Mouse (Mus musculus) limb, embryonic 14.5 days (tissue): ENCODE measurements at regions not wholly inside any gene's neighbourhood (a gene's known extent, or its start where the extent isn't known, plus 50 kb on each side); places are given as distances from the start of the nearest gene placed in this dataset.

Experiments used
- ATAC-seq: fragments of 200-750 bp; cut with Nextera tagmentation; 2 replicates; pipeline ENCODE4 v1.8.0; 2017; ENCODE audit warnings: low read depth, moderate number of reproducible peaks, moderate TSS enrichment; ENCODE audit not compliant: low FRiP score
- DNase-seq: peaks from one replicate; pipeline ENCODE4 v3.0.0-alpha.2; 2015; ENCODE audit warnings: low spot score
- H3K27ac ChIP-seq: fragments of 300-500 bp; sonication (generic); replicated peaks from 2 replicates; pipeline ENCODE4 v1.5.1; 2014; ENCODE audit warnings: low read depth, mild to moderate bottlenecking, low read length, moderate library complexity, mixed read lengths
- H3K27me3 ChIP-seq: fragments of 300-500 bp; sonication (generic); 2 replicates; pipeline ENCODE4 v1.6.1; 2014; ENCODE audit warnings: low read length, mixed read lengths; ENCODE audit not compliant: control insufficient read depth, insufficient read depth
- H3K36me3 ChIP-seq: fragments of 300-500 bp; sonication (generic); 2 replicates; pipeline ENCODE4 v1.6.1; 2014; ENCODE audit warnings: mild to moderate bottlenecking, low read length, moderate library complexity, mixed read lengths; ENCODE audit not compliant: control insufficient read depth, insufficient read depth
- H3K4me1 ChIP-seq: fragments of 300-500 bp; sonication (generic); 2 replicates; pipeline ENCODE4 v1.6.1; 2014; ENCODE audit warnings: antibody characterized with exemption, low read length, mixed read lengths; ENCODE audit not compliant: control insufficient read depth, insufficient read depth
- H3K4me2 ChIP-seq: fragments of 300-500 bp; sonication (generic); replicated peaks from 2 replicates; pipeline ENCODE4 v1.6.1; 2014; ENCODE audit warnings: low read depth, mild to moderate bottlenecking, low read length, moderate library complexity; ENCODE audit not compliant: severe bottlenecking
- H3K4me3 ChIP-seq: fragments of 300-500 bp; sonication (generic); replicated peaks from 2 replicates; pipeline ENCODE4 v1.5.1; 2014; ENCODE audit warnings: low read length
- H3K9ac ChIP-seq: fragments of 300-500 bp; sonication (generic); 2 replicates; pipeline ENCODE4 v1.6.1; 2014; ENCODE audit warnings: mild to moderate bottlenecking, low read depth, low read length, moderate library complexity; ENCODE audit not compliant: severe bottlenecking
- H3K9me3 ChIP-seq: fragments of 300-500 bp; sonication (generic); 2 replicates; pipeline ENCODE4 v1.6.1; 2016; ENCODE audit warnings: low read length; ENCODE audit not compliant: control insufficient read depth
- POLR2A ChIP-seq: fragments of 200-500 bp; IDR thresholded peaks from 2 replicates; pipeline ENCODE4 v1.8.0; 2012; ENCODE audit warnings: inconsistent platforms, mild to moderate bottlenecking, moderate library complexity, borderline replicate concordance; ENCODE audit not compliant: insufficient read depth, insufficient read length; ENCODE audit errors: extremely low read depth
- WGBS: fragments of 180-500 bp; shearing (Covaris S2); extraction: QIAGEN DNeasy Blood & Tissue Kit; methylation state at CpG from one replicate; pipeline ENCODE4 v1.1.7; 2014; 5-methylcytosine and 5-hydroxymethylcytosine counted together

DNA sequence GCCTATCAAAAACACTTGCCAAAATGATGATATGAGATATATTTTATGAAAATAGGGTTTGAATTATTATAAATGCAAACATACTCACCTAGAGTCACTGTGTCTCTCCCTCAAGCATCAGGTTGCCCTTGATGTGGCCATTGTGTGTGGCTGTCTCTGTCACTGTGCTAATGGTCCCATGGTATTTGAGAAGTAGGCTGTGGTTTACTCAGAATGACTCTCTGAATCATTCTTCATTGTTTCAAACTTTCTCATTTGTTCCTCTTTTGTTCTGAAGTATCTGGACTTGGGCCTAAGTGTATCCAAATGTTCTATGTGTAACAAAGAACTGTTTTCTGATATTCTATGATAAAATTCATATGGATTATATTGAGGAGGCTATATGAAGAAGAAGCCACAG, 487.4 kb upstream of the Vrk2 start:
- Histone ChIP-seq H3K4me3 (no peak overlapping the region), H3K4me2 (no peak overlapping the region), H3K27ac (no peak overlapping the region), H3K9me3 (no peaks in the 10 kb centered on the region), H3K36me3 (no peaks in the 10 kb centered on the region), H3K27me3 (no peaks in the 10 kb centered on the region), H3K9ac (no peak overlapping the region), H3K4me1 (no peaks in the 10 kb centered on the region)
- DNase-seq (no peak), ATAC-seq (no peak)
- TF ChIP-seq POLR2A = no peak

DNA sequence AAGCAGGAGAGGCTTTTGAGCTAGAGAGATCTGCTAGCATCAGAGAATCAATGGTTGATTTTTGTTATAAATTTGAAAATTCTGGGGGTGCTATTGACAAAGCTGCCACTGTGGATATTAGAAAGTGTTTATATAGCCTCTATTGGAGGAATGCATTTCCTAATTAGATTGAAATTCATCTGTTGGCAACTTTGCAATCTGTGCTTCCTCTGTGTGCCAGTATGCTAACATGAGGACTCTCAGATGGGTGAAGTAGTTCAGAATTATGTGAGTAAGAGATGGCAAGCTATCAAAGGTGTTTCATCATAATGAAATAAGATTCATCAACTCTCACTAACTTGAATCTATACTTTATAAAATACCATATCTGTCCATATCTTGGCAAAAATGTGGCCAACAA, 476.6 kb upstream of the Vrk2 start:
- H3K36me3 ChIP-seq = no peaks in the 10 kb centered on the region
- ATAC-seq = no peak
- no peak for DNase-seq
- H3K4me2 ChIP-seq = no peak overlapping the region
- H3K27ac ChIP-seq = no peak overlapping the region
- H3K9ac ChIP-seq = no peak overlapping the region
- no peaks in the 10 kb centered on the region for H3K4me1 ChIP-seq
- no peak overlapping the region for H3K4me3 ChIP-seq
- H3K9me3 ChIP-seq = no peaks in the 10 kb centered on the region
- no peak for TF ChIP-seq POLR2A
- H3K27me3 ChIP-seq = no peaks in the 10 kb centered on the region

DNA sequence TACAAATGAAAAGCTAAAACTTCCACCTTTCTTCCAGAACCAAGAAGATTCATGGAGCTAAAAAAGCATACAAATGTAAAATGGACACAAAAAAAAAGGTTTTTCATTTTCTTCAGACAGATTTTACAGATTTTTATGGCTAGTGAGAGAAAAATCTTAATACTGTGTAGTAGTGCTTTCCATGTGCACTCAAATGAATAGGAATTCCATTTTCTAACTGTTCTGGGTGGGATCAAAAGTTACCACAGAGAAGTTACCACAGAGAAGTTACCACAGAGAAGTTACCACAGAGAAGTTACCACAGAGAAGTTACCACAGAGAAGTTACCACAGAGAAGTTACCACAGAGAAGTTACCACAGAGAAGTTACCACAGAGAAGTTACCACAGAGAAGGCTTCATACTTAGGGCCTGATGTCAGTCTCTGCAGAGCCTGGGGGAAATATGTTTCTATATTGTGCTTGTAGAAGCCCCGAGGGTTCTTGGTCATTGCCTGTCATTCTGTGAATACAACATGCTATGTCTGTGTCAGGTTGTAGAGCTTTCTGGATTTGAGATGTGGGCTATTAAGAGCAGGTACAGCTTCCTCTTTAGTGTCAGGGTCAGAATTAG, 433.5 kb upstream of the Vrk2 start:
- Histone ChIP-seq H3K4me2 (no peak overlapping the region), H3K27ac (no peak overlapping the region), H3K9me3 (no peaks in the 10 kb centered on the region), H3K9ac (no peak overlapping the region), H3K36me3 (no peaks in the 10 kb centered on the region), H3K27me3 (no peaks in the 10 kb centered on the region), H3K4me1 (no peaks in the 10 kb centered on the region), H3K4me3 (no peak overlapping the region)
- 68% methylated on average over 1 of the region's 1 CpGs for WGBS
- no peak for DNase-seq
- no peak for ATAC-seq
- no peak for TF ChIP-seq POLR2A

DNA sequence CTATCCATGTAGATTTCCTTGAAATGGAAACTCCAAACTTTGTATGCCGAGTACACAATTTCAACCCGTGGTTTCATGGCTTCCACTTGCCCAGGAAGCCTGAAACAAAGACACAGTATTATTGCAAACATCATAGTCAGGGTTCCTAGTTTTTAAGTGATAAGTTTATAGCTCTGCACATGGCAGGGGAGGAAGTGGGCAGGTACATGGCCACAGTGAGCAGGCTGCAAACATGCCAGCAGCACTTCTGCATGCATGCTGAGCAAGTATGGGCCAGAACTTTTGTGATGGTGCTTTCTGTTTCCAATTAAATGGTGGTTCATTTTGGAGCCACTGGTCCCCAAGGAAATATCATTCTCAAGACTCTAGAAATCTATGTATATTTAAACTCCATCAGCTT, 431.7 kb upstream of the Vrk2 start:
- Histone ChIP-seq H3K36me3 (no peaks in the 10 kb centered on the region), H3K27ac (no peak overlapping the region), H3K4me2 (no peak overlapping the region), H3K4me1 (no peaks in the 10 kb centered on the region), H3K9me3 (no peaks in the 10 kb centered on the region), H3K4me3 (no peak overlapping the region), H3K9ac (no peak overlapping the region), H3K27me3 (no peaks in the 10 kb centered on the region)
- WGBS = 50% methylated on average over 2 of the region's 2 CpGs
- no peak for TF ChIP-seq POLR2A
- ATAC-seq (no peak), DNase-seq (no peak)

DNA sequence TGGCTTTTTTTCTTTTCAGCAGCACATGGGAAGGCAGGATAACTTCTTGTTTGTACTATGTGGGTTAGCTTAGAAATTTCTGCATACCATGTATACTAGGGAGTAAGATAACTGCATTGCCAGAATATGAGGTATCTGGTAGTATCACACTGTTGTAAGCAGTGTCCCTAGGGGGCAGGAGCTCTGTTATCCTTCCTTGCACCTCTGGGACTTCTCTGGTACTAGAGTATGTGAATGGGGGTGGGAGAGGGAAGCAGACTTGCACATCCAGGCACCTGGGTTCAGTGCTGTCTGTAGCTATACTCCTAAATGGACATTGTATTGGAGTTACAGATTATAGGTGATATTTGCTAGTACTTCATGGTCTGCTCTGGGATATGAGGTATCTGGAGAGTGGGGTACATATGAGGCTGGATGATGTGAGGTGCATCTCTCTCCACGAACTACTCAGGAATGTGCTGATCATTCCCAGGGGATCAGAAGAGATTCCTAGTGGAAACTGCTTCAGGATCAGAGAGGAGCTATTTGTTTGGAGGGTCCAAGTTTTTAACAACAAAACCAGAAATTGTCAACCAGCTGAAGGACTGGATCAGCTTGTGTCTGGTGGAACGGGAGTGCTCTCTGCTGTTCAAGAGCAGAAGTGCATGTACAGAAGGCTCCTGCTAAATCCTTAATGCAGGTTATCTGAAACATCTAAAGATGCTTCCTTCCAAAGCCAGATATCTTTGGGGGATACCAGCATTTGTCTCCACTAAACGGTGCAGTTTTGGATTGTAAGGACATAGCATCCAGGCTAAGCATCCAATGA, 402.7 kb upstream of the Vrk2 start:
- Histone ChIP-seq H3K9me3 (no peaks in the 10 kb centered on the region), H3K9ac (no peak overlapping the region), H3K27ac (no peak overlapping the region), H3K36me3 (no peaks in the 10 kb centered on the region), H3K4me2 (no peak overlapping the region), H3K4me3 (no peak overlapping the region), H3K4me1 (no peaks in the 10 kb centered on the region), H3K27me3 (no peaks in the 10 kb centered on the region)
- TF ChIP-seq POLR2A = no peak
- ATAC-seq = no peak
- WGBS = 24% methylated on average over 3 of the region's 3 CpGs
- peak; percentile 18 for DNase-seq

DNA sequence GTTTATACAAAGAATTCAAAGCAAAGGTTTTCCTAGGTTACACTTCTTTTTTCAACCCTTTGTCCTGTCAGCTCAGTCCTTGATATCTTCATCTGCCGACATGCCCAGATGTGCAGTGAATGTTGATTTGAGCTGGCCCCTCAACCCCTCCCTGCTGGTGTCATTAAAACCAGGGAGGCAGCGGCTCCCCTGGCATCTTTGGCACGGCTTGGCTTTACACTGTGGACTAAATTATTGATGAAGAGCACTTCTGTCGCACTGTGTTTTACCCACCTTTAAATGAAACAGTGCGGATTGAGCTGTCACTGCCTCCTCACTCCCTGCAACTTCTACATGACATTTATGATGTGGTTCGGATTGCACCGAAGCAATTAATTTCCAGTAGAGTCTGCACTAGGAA, 387.4 kb upstream of the Vrk2 start:
- no peak for DNase-seq
- Histone ChIP-seq H3K4me2 (no peak overlapping the region), H3K9ac (no peak overlapping the region), H3K27me3 (no peaks in the 10 kb centered on the region), H3K4me1 (no peaks in the 10 kb centered on the region), H3K9me3 (no peaks in the 10 kb centered on the region), H3K36me3 (no peaks in the 10 kb centered on the region), H3K4me3 (no peak overlapping the region), H3K27ac (no peak overlapping the region)
- ATAC-seq = no peak
- WGBS = 49% methylated on average over 7 of the region's 7 CpGs
- TF ChIP-seq POLR2A = no peak
